Mouse (Mus musculus): ENCODE data around the gene Casc3.

DNA sequence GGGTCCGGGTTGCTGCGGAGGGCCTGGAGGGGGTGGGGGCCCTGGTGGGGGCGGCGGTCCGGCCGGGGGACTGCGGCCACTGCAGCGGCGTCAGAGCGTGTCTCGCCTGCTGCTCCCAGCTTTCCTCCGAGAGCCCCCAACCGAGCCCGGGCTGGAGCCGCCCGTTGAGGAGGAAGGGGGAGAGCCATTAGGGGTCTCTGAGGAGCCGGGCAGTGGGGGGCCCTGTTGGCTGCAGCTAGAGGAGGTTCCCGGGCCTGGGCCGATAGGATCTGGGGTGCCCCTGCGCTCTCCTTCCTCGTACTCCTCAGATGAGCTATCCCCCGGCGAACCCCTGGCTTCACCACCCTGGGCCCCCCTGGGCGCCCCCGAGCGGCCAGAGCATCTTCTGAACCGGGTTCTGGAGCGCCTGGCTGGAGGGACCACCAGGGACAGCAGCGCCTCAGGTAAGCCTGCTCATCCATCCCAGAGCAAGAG lies 32.6 kb downstream of the Casc3 start:
- TF ChIP-seq CTCF (IDR thresholded peaks at IDR 0.05; ENCODE audit: extremely low read depth, insufficient read length, insufficient replicate concordance, low read depth, low read length) = no peak
- TF ChIP-seq POLR2A (IDR thresholded peaks at IDR 0.05; ENCODE audit: low read depth, low read length) = no peak

Data from small intestine, adult 2 months (tissue).